Mouse (Mus musculus) small intestine, adult 2 months (tissue): ENCODE results near the gene Tnfsfm13.

Experiments used
- CTCF ChIP-seq: fragments of 200-500 bp; IDR thresholded peaks from 2 replicates; pipeline ENCODE4 v1.5.1; 2012; ENCODE audit warnings: low read depth, mild to moderate bottlenecking, control low read depth, inconsistent platforms, low read length, moderate library complexity, mixed read lengths; ENCODE audit not compliant: insufficient replicate concordance, insufficient read length; ENCODE audit errors: extremely low read depth
- POLR2A ChIP-seq: fragments of 200-500 bp; IDR thresholded peaks from 2 replicates; pipeline ENCODE4 v1.6.1; 2012; ENCODE audit warnings: low read depth, mild to moderate bottlenecking, control low read depth, inconsistent platforms, low read length, moderate library complexity

GRCm38 (mm10) chr11:69706775-69707479 is 11.0 kb upstream of the Tnfsfm13 start:
- TF ChIP-seq POLR2A = no peak
- TF ChIP-seq CTCF = no peak
